Mouse (Mus musculus) WW6 (cell line): ENCODE results near the gene Mrpl54.

Source experiments
- DNase-seq: peaks from one replicate; pipeline ENCODE4 v3.0.0-alpha.2; 2013; ENCODE audit warnings: low read depth, low spot score

The Mrpl54 gene

GRCm38 (mm10) chr10:81266211-81267105 lies at the start of gene Mrpl54, which contains the start of gene Apba3:
Mrpl54 (minus strand) TSS chr10:81266934.
Apba3 (plus strand) TSS chr10:81266960.
- peak; percentile 89 for DNase-seq

- no peak for DNase-seq
Observed at GRCm38 (mm10) chr10:81315587-81315986, 48.9 kb upstream of the Mrpl54 start.

GRCm38 (mm10) chr10:81314201-81314600 lies 47.5 kb upstream of the Mrpl54 start:
- no peak for DNase-seq

GRCm38 (mm10) chr10:81313581-81313980 lies 46.8 kb upstream of the Mrpl54 start:
- no peak for DNase-seq

- DNase-seq, result no peak
Observed at GRCm38 (mm10) chr10:81309571-81309970, 42.8 kb upstream of the Mrpl54 start.

- DNase-seq, result no peak
Observed at GRCm38 (mm10) chr10:81306837-81307682, 40.3 kb upstream of the Mrpl54 start.

- DNase-seq, result no peak
Observed at GRCm38 (mm10) chr10:81306173-81306668, 39.5 kb upstream of the Mrpl54 start.

- DNase-seq, result no peak
Observed at GRCm38 (mm10) chr10:81305663-81306062, 38.9 kb upstream of the Mrpl54 start.

GRCm38 (mm10) chr10:81304597-81305238 lies 38.0 kb upstream of the Mrpl54 start:
- no peak for DNase-seq

GRCm38 (mm10) chr10:81303761-81304160 lies 37.0 kb upstream of the Mrpl54 start:
- no peak for DNase-seq

GRCm38 (mm10) chr10:81303258-81303657 lies 36.5 kb upstream of the Mrpl54 start:
- DNase-seq, result no peak

GRCm38 (mm10) chr10:81302781-81303218 lies 36.1 kb upstream of the Mrpl54 start:
- DNase-seq, result no peak

- DNase-seq, result no peak
Observed at GRCm38 (mm10) chr10:81302288-81302687, 35.6 kb upstream of the Mrpl54 start.

- DNase-seq, result no peak
Observed at GRCm38 (mm10) chr10:81301321-81301720, 34.6 kb upstream of the Mrpl54 start.

GRCm38 (mm10) chr10:81300352-81300907 lies 33.7 kb upstream of the Mrpl54 start:
- DNase-seq, result no peak

- no peak for DNase-seq
Observed at GRCm38 (mm10) chr10:81299585-81300351, 33.0 kb upstream of the Mrpl54 start.

- no peak for DNase-seq
Observed at GRCm38 (mm10) chr10:81298369-81299100, 31.8 kb upstream of the Mrpl54 start.

GRCm38 (mm10) chr10:81297845-81298244 lies 31.1 kb upstream of the Mrpl54 start:
- DNase-seq, result no peak

- no peak for DNase-seq
Observed at GRCm38 (mm10) chr10:81297246-81297645, 30.5 kb upstream of the Mrpl54 start.

- DNase-seq, result no peak
Observed at GRCm38 (mm10) chr10:81295185-81295584, 28.5 kb upstream of the Mrpl54 start.
